Mouse (Mus musculus) testis, adult 2 months (tissue): Measurements from ENCODE around the gene Ulk4.

Experiments used
- CTCF ChIP-seq: fragments of 200-500 bp; IDR thresholded peaks from 2 replicates; pipeline ENCODE4 v1.5.1; 2012; ENCODE audit warnings: low read depth, mild to moderate bottlenecking, inconsistent platforms, low read length, moderate library complexity; ENCODE audit not compliant: control insufficient read depth, insufficient read depth, insufficient replicate concordance
- POLR2A ChIP-seq: fragments of 200-500 bp; IDR thresholded peaks from 2 replicates; pipeline ENCODE4 v1.6.1; 2012; ENCODE audit warnings: low read depth, mild to moderate bottlenecking, inconsistent platforms, low read length, moderate library complexity; ENCODE audit not compliant: control insufficient read depth

- TF ChIP-seq CTCF (no peak), POLR2A (no peak)
Observed at GRCm38 (mm10) chr9:121276745-121277117, 266 bp downstream of the Ulk4 start.
